Mouse (Mus musculus) lung, postnatal 36 days (tissue): ENCODE data around the gene Fcrls.

Experiments
- DNase-seq: peaks from one replicate; pipeline ENCODE4 v3.0.0; 2022; ENCODE audit warnings: mixed read lengths

Fcrls gene

GRCm38 (mm10) chr3:87263436-87263835 is at the start of gene Fcrls:
Fcrls (minus strand) TSS chr3:87263738.
- peak; percentile 12 for DNase-seq

GRCm38 (mm10) chr3:87309922-87310321 is 46.4 kb upstream of the Fcrls start:
- DNase-seq: no peak

- DNase-seq: no peak
These were observed 36.4 kb upstream of the Fcrls start for GRCm38 (mm10) chr3:87299901-87300300.

GRCm38 (mm10) chr3:87274372-87274771 is 10.8 kb upstream of the Fcrls start:
- DNase-seq: peak; percentile 19

GRCm38 (mm10) chr3:87266581-87266980 is 3.0 kb upstream of the Fcrls start:
- DNase-seq: peak; percentile 29

- DNase-seq: no peak
These were observed 8.3 kb downstream of the Fcrls start for GRCm38 (mm10) chr3:87255239-87255638.

- no peak for DNase-seq
These were observed 14.0 kb downstream of the Fcrls start for GRCm38 (mm10) chr3:87249571-87249970.

- DNase-seq: no peak
These were observed 16.2 kb downstream of the Fcrls start for GRCm38 (mm10) chr3:87247292-87247691.

GRCm38 (mm10) chr3:87243654-87244053 is 19.9 kb downstream of the Fcrls start:
- peak; percentile 65 for DNase-seq

GRCm38 (mm10) chr3:87240909-87241308 is 22.6 kb downstream of the Fcrls start:
- no peak for DNase-seq

GRCm38 (mm10) chr3:87223636-87224035 is 39.9 kb downstream of the Fcrls start:
- DNase-seq: no peak

GRCm38 (mm10) chr3:87222346-87222745 is 41.2 kb downstream of the Fcrls start:
- DNase-seq: no peak

GRCm38 (mm10) chr3:87215176-87215575 is 48.4 kb downstream of the Fcrls start:
- DNase-seq: no peak

GRCm38 (mm10) chr3:87214221-87214864 is 49.2 kb downstream of the Fcrls start:
- no peak for DNase-seq

GRCm38 (mm10) chr3:87206336-87207075 is 57.0 kb downstream of the Fcrls start:
- DNase-seq: peak; percentile 4
